Mouse (Mus musculus) frontal cortex, postnatal 25 days (tissue): Measurements from ENCODE around the gene Nhlrc1.

Experiments
- DNase-seq, 2 experiments: peaks; one replicate each; pipeline ENCODE4 v3.0.0; 2022; ENCODE audit warnings: low spot score in 2 of 2

Nhlrc1 gene

GRCm38 (mm10) chr13:47001590-47001989 is 13.1 kb downstream of the Nhlrc1 start:
- DNase-seq, result no peak

GRCm38 (mm10) chr13:46999498-46999897 is 15.2 kb downstream of the Nhlrc1 start:
- DNase-seq, result no peak

DNA sequence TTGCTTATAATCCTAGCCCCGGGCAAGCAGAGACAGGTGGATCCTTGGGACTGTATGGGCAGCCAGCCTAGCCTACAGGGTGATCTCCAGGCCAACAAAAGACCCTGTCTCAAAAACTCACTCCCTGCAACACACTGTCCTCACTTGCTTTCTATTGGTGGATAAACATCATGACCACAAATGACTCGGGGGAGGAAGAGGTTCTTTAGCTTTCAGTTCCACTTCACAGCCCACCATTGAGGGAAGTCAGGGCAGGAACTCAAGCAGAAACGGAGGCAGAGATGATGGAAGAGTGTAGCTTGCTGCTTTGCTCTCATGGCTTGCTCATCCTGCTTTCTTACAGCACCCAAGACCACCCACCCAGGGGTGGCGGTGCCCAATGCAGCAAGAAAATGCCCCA is 17.3 kb downstream of the Nhlrc1 start:
- DNase-seq, result no peak

GRCm38 (mm10) chr13:46993274-46993551 is 21.4 kb downstream of the Nhlrc1 start:
- no peak for DNase-seq

- DNase-seq, result no peak
These were observed 22.0 kb downstream of the Nhlrc1 start for GRCm38 (mm10) chr13:46992516-46993273.

DNA sequence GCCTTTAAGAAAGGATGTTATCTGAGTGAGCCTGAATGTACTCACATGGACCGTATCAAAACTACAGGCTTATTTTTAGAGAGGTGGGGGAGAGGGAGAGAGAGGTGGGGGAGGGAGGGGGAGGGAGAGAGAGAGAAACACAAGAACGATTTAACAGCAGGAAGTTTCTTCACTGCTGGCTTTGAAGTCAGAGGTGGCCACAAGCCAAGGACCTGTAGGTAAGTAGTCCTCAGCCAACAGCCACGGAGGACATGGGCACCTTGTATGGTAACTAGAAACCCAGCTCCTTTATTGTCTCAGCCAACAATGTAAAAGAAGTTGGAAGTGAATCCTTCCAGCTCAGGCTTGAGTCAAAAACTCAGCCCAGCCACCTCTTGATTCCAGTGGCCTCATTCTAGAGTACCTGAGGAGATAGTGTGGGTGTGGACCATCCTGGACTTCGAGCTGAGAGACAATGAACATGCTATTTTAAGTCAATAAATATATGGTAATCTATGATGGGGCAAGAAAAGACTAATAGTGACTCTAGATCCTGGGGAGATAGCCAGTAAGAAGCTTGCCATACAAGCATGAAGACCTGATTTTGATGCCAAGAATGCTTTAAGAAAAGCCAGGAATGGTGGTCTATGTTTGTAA is 24.2 kb downstream of the Nhlrc1 start:
- DNase-seq, result no peak

GRCm38 (mm10) chr13:46987941-46988340 is 26.7 kb downstream of the Nhlrc1 start:
- DNase-seq, result no peak

GRCm38 (mm10) chr13:46986208-46986607 is 28.4 kb downstream of the Nhlrc1 start:
- DNase-seq, result no peak

DNA sequence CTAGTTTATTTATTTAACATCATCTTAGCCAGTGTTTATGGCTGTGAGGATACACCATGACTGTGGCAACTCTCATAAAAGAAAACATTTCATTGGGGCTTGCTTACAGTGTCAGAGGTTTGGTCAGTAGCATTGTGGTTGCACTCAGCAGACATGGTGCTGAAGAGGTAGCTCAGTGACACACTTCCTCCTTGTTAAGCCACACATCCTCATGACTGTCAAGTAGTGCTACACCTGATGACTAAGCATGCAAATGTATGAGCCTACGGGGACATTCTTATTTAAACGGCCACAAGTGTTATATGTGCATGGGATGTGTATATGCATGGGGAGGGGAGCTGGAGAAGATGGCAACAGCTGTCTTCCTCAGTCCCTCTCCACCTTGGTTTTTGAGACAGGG is 30.8 kb downstream of the Nhlrc1 start:
- DNase-seq, result no peak

DNA sequence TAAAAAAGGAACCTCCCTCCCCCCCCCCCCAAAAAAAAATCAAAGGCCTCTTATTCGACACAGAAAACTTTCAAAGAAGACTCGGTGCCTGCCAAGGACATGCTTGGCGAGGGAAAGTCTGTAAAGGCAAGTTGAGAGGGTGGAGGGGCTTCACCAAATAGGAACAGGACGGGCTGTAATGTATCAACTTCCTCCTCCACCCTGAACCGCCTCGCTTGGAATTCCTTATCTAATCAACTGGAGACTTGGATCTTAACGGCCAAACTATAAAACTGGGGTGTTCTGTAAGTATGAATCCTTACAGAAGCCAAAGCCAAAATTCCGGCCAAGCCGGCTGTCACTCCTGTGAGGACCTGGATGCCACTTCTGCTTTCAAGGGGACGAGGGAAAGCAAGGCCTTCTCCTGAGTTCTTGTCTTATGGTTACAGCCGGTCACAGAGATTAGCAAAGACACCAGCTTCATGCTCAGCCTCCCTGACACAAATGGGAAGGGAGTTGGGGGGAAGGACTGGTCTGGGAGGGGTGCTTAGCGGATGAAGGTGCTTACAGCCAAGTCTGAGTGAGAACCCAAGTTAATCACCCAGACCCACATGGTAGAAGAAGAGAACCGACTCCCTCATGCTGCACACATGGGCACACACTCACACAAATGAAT is 34.7 kb downstream of the Nhlrc1 start:
- no peak for DNase-seq

DNA sequence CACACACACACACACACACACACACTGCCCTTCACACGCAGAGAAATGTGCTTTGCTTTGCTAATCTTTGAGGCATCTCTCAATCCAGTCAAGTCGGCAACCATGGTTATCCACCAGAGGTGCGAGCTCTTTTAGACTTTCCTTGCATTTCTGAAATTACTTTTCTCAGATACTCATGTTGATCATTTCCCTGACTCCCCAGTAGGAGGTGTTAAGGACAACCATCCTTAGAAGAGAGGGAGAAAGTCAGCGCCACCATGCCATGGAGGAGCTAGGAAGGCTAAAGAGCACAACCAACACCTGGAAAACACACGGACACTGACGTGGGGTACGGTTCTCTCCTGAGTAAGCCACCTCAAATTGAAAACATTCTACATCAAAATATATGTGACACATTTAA is 38.1 kb downstream of the Nhlrc1 start:
- no peak for DNase-seq

GRCm38 (mm10) chr13:46975930-46976329 is 38.7 kb downstream of the Nhlrc1 start:
- no peak for DNase-seq

DNA sequence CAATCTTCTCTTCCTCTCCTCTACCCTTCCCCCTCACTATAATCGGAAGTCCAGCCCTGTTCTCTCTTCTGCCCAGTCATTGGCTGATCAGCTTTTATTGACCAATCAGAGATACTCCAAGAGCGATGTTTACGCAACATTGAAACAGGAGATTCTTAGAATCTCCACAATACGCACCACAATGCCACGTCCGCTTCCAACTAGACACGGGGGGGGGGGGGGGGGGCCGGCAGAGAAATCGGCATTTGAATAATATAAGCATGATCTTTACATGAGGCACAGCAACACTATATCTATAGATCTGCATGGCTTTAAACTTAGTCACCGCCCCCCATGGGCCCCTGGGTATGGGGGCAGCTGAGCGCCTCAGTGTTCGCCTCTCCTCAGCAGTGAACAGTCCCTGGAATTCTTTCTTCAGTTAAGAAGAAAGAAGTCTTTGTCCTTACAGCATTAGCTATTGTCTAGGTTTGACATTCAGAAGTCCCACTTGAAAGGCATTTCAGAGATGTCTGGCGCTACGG is 39.6 kb downstream of the Nhlrc1 start:
- no peak for DNase-seq

DNA sequence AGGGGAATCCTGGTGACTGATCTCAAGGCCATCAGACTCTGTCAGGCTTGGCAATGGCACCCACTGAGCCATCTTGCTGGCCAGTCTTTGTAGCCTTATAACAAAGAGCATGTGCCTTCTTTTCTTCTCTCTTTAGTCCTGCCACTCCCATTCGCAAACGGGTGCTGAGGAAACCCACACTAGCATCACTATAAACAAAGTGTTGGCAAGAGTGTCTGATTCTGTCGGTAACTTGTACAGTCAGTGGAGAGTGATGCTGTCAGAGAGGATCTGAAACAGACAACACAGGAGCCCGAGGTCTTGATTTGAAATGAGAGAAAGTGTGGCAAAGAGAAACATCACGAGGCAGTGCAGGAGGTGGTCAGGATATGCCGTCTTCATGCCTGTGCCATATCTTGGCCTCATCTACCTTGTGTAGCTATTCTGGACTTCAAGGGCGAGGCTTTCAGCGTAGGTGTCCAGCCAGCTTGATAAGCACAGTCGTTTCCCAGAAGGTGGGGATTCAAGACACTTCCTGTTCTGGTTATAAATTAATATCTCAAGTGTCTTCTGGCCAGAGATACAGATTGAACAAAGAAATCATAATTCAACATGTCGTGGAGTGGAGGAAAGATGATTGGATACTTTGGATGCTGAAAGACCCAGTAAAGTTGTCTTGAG is 44.2 kb downstream of the Nhlrc1 start:
- DNase-seq, result no peak

DNA sequence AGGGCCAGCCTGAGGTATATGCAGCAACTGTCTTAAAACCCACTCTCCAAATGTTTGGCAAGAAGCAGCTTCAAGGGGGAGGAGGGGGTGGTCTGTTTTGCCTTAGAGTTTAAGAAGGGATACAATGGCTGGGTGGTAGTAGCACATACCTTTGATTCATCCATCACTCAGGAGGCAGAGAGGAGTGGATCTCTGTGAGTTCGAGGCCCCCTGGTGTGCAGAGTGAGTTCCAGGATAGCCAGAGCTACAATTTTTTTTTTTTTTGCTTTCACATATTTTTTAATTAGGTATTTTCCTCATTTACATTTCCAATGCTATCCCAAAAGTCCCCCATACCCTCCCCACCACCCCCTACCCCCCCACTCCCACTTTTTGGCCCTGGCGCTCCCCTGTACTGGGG is 46.0 kb downstream of the Nhlrc1 start:
- no peak for DNase-seq

GRCm38 (mm10) chr13:46967308-46967707 is 47.3 kb downstream of the Nhlrc1 start:
- DNase-seq, result no peak
